Mouse (Mus musculus) ES-E14 (cell line): ENCODE results near the gene Nsun4. TPM values are rescaled to one million over a fixed set of nuclear protein-coding genes. Genes with fewer than 3 reads are reported as not detected.

Experiments
- DNase-seq: peaks from one replicate; pipeline ENCODE4 v3.0.0-alpha.2; 2013; ENCODE audit warnings: low read depth, low spot score
- H3K27ac ChIP-seq: 2 replicates; pipeline ENCODE4 v1.5.1; 2012; ENCODE audit warnings: low read depth, mild to moderate bottlenecking, low read length, moderate library complexity, mixed read lengths; ENCODE audit not compliant: poor library complexity, insufficient read depth, severe bottlenecking
- H3K36me3 ChIP-seq: 2 replicates; pipeline ENCODE4 v1.6.1; 2012; ENCODE audit warnings: mild to moderate bottlenecking, low read length, moderate library complexity, mixed read lengths; ENCODE audit not compliant: control insufficient read depth, poor library complexity, insufficient read depth, severe bottlenecking
- H3K4me1 ChIP-seq, 2 experiments: fragments of 150-350 bp in 1 of 2; sonication (generic) in 1 of 2; 2 replicates each; pipeline ENCODE4 v1.6.1; 2012; ENCODE audit warnings: low read length in 2 of 2, mild to moderate bottlenecking in 1 of 2, mixed read lengths in 1 of 2; ENCODE audit not compliant: control insufficient read depth in 2 of 2, insufficient read depth in 2 of 2, poor library complexity in 1 of 2
- H3K4me3 ChIP-seq, 2 experiments: fragments of 150-350 bp in 1 of 2; sonication (generic) in 1 of 2; 2 replicates each; pipeline ENCODE4 v1.5.1; 2012; ENCODE audit warnings: low read length in 2 of 2, low read depth in 1 of 2, mild to moderate bottlenecking in 1 of 2, mixed read lengths in 1 of 2; ENCODE audit not compliant: insufficient read depth in 1 of 2, poor library complexity in 1 of 2, severe bottlenecking in 1 of 2
- H3K9ac ChIP-seq: 2 replicates; pipeline ENCODE4 v1.6.1; 2012; ENCODE audit warnings: low read depth, mild to moderate bottlenecking, low read length, mixed read lengths; ENCODE audit not compliant: poor library complexity, insufficient read depth, severe bottlenecking
- H3K9me3 ChIP-seq: fragments of 150-350 bp; sonication (generic); 2 replicates; pipeline ENCODE4 v1.6.1; 2012; ENCODE audit warnings: low read depth, mild to moderate bottlenecking, low read length; ENCODE audit not compliant: control insufficient read depth, insufficient read depth
- CHD2 ChIP-seq: IDR thresholded peaks from 2 replicates; pipeline ENCODE4 v1.6.1; 2014; ENCODE audit warnings: mild to moderate bottlenecking, low read depth, low read length, inconsistent platforms
- HCFC1 ChIP-seq: IDR thresholded peaks from 2 replicates; pipeline ENCODE4 v1.6.1; 2012; ENCODE audit warnings: low read length, inconsistent platforms, borderline replicate concordance; ENCODE audit not compliant: insufficient read depth
- MAFK ChIP-seq: IDR thresholded peaks from 2 replicates; pipeline ENCODE4 v1.6.1; 2014; ENCODE audit warnings: mild to moderate bottlenecking, low read depth, low read length, inconsistent platforms; ENCODE audit not compliant: insufficient read depth
- ZC3H11A ChIP-seq: IDR thresholded peaks from 2 replicates; pipeline ENCODE4 v1.6.1; 2012; ENCODE audit warnings: low read depth, mild to moderate bottlenecking, inconsistent platforms, low read length, borderline replicate concordance
- ZNF384 ChIP-seq: IDR thresholded peaks from 2 replicates; pipeline ENCODE4 v1.6.1; 2012; ENCODE audit warnings: low read depth, low read length, inconsistent platforms
- in situ Hi-C, 2 experiments: fragments of 600-800 bp; cut with MboI; formaldehyde crosslinking; loops; one replicate each; pipeline ENCODE4 v1.15.1; 2025; ENCODE audit warnings: low sequenced_read_pairs in 2 of 2, inconsistent platforms in 1 of 2; ENCODE audit not compliant: unreplicated experiment in 2 of 2
- total RNA-seq: library from RNA; depleted of rRNA; stranded (reverse); fragments of 300-350 nt; gene quantifications from 2 replicates; pipeline ENCODE4 v1.2.3, GENCODE M21; 2012

The Nsun4 gene
- total RNA-seq, 1 experiment = 24.8 TPM

GRCm38 (mm10) chr4:116074861-116075620 lies 21.4 kb upstream of the Nsun4 start, which contains the start of the genes Uqcrh and Lrrc41:
TSS of gene Uqcrh (minus strand) at chr4:116075071.
TSS of gene Lrrc41 (plus strand) at chr4:116075269.
- H3K9ac ChIP-seq = peak within 1 kb of the TSS; percentile 95
- no peaks in the 10 kb centered on the region for H3K9me3 ChIP-seq
- in situ Hi-C loops = no loop called here
- peak within 1 kb of the TSS; percentile 84 to 95 for H3K4me3 ChIP-seq
- peak; percentile 94 for DNase-seq
- no peaks in the 10 kb centered on the region for H3K36me3 ChIP-seq
- no peak for TF ChIP-seq CHD2
- TF ChIP-seq ZC3H11A = no peak
- peak; percentile 96 for TF ChIP-seq HCFC1
- H3K27ac ChIP-seq = peak within 1 kb of the TSS; percentile 88
- H3K4me1 ChIP-seq = peaks cover 0 to 10% of the 10 kb centered on the region in 2 experiments; a peak in 3 of 4 replicates

GRCm38 (mm10) chr4:116074145-116074675 lies 20.5 kb upstream of the Nsun4 start:
- H3K9ac ChIP-seq = peak overlapping the region; percentile 88; the same call in 1 of the 2 replicates
- in situ Hi-C loops = no loop called here
- H3K9me3 ChIP-seq = no peaks in the 10 kb centered on the region
- H3K4me3 ChIP-seq = peak overlapping the region; percentile 84 to 95
- H3K27ac ChIP-seq = no peak overlapping the region; the same call in 1 of the 2 replicates
- no peak for TF ChIP-seq ZNF384
- no peak for TF ChIP-seq MAFK
- TF ChIP-seq HCFC1 = no peak
- TF ChIP-seq CHD2 = no peak
- peaks cover 3% of the 10 kb centered on the region for H3K36me3 ChIP-seq
- no peak for DNase-seq
- H3K4me1 ChIP-seq = peaks cover 0 to 10% of the 10 kb centered on the region in 2 experiments; a peak in 3 of 4 replicates

- Histone ChIP-seq H3K4me1 (peaks cover 0 to 10% of the 10 kb centered on the region in 2 experiments; a peak in 3 of 4 replicates), H3K9me3 (no peaks in the 10 kb centered on the region), H3K9ac (no peak overlapping the region; the same call in 1 of the 2 replicates), H3K4me3 (no peak overlapping the region), H3K27ac (no peak overlapping the region), H3K36me3 (peaks cover 3% of the 10 kb centered on the region)
- DNase-seq = no peak
- TF ChIP-seq CHD2 (no peak), ZNF384 (no peak), MAFK (no peak)
- in situ Hi-C loops = no loop called here
Observed at GRCm38 (mm10) chr4:116073146-116073545, 19.5 kb upstream of the Nsun4 start.

GRCm38 (mm10) chr4:116070116-116070515 lies 16.4 kb upstream of the Nsun4 start:
- Histone ChIP-seq H3K4me3 (no peak overlapping the region), H3K9me3 (no peaks in the 10 kb centered on the region), H3K4me1 (peaks cover 0 to 2% of the 10 kb centered on the region in 2 experiments; a peak in 1 of 4 replicates), H3K27ac (no peak overlapping the region), H3K9ac (no peak overlapping the region), H3K36me3 (peaks cover 5% of the 10 kb centered on the region)
- DNase-seq = no peak
- no peak for TF ChIP-seq HCFC1
- TF ChIP-seq ZNF384 = no peak
- TF ChIP-seq MAFK = no peak
- TF ChIP-seq CHD2 = no peak
- no peak for TF ChIP-seq ZC3H11A
- in situ Hi-C loops = no loop called here
